Mouse (Mus musculus) heart, embryonic 16.5 days (tissue): ENCODE results near the gene Btbd18. TPM values are rescaled to one million over a fixed set of nuclear protein-coding genes. Genes with fewer than 3 reads are reported as not detected.

Source experiments
- polyA plus RNA-seq: library from polyadenylated mRNA; unstranded; fragments of >200 nt; fragmentation: Nextera tagmentation; extraction: Ambion mirVana; gene quantifications from 2 replicates; pipeline ENCODE4 v1.2.1, GENCODE M21; 2015

The Btbd18 gene
- polyA plus RNA-seq, 1 experiment from 2014 or later: 0.13 TPM

Other genes with a start within 250 kb of the Btbd18 start
- 37.5 and 38.4 TPM in 2 replicates for gene Calcrl, start 233.7 kb upstream of the Btbd18 start, polyA plus RNA-seq
- gene Tfpi, start 182.3 kb upstream of the Btbd18 start, polyA plus RNA-seq: 71.5 and 82.3 TPM in 2 replicates
- gene Ctnnd1, start 8.3 kb upstream of the Btbd18 start, polyA plus RNA-seq: 58.7 and 66.3 TPM in 2 replicates
- gene Selenoh, start 11.7 kb downstream of the Btbd18 start, polyA plus RNA-seq: 187 and 195 TPM in 2 replicates
- not detected in 2 replicates for gene Gm28635, start 19.0 kb downstream of the Btbd18 start, polyA plus RNA-seq
- gene Med19, start 19.3 kb downstream of the Btbd18 start, polyA plus RNA-seq: 21.4 and 23.0 TPM in 2 replicates
- 180 and 182 TPM in 2 replicates for gene Tmx2, start 20.1 kb downstream of the Btbd18 start, polyA plus RNA-seq
- 21.7 and 22.7 TPM in 2 replicates for gene Zdhhc5, start 56.1 kb downstream of the Btbd18 start, polyA plus RNA-seq
- 17.9 and 19.5 TPM in 2 replicates for gene Clp1, start 68.3 kb downstream of the Btbd18 start, polyA plus RNA-seq
- gene Ypel4, start 75.0 kb downstream of the Btbd18 start, polyA plus RNA-seq: 2.4 and 2.6 TPM in 2 replicates
- 3.6 and 5.1 TPM in 2 replicates for gene Gm19426, start 84.6 kb downstream of the Btbd18 start, polyA plus RNA-seq
- gene Serping1, start 116.4 kb downstream of the Btbd18 start, polyA plus RNA-seq: 44.6 and 51.2 TPM in 2 replicates
- 102 and 110 TPM in 2 replicates for gene Ube2l6, start 139.7 kb downstream of the Btbd18 start, polyA plus RNA-seq
- gene Smtnl1, start 163.6 kb downstream of the Btbd18 start, polyA plus RNA-seq: 0.21 and 0.24 TPM in 2 replicates
- gene Timm10, start 167.9 kb downstream of the Btbd18 start, polyA plus RNA-seq: 92.9 and 97.9 TPM in 2 replicates
- gene Slc43a1, start 179.8 kb downstream of the Btbd18 start, polyA plus RNA-seq: 8.0 and 8.7 TPM in 2 replicates
- 1.5 and 1.7 TPM in 2 replicates for gene Rtn4rl2, start 227.6 kb downstream of the Btbd18 start, polyA plus RNA-seq